Mouse (Mus musculus) neural tube, embryonic 14.5 days (tissue): Measurements from ENCODE around the gene Dclre1b. TPM values are rescaled to one million over a fixed set of nuclear protein-coding genes. Genes with fewer than 3 reads are reported as not detected.

Experiments used
- ATAC-seq: fragments of 200-750 bp; cut with Nextera tagmentation; 2 replicates; pipeline ENCODE4 v1.8.0; 2017; ENCODE audit warnings: low read depth, mild to moderate bottlenecking, moderate TSS enrichment, moderate library complexity
- H3K27ac ChIP-seq: fragments of 300-500 bp; sonication (generic); 2 replicates; pipeline ENCODE4 v1.5.1; 2014; ENCODE audit warnings: low read depth, mild to moderate bottlenecking, control low read depth, low read length, moderate library complexity, mixed read lengths
- H3K27me3 ChIP-seq: fragments of 300-500 bp; sonication (generic); 2 replicates; pipeline ENCODE4 v1.6.1; 2014; ENCODE audit warnings: low read length; ENCODE audit not compliant: control insufficient read depth, insufficient read depth
- H3K36me3 ChIP-seq: fragments of 300-500 bp; sonication (generic); 2 replicates; pipeline ENCODE4 v1.6.1; 2014; ENCODE audit warnings: low read length, mixed read lengths; ENCODE audit not compliant: control insufficient read depth, insufficient read depth
- H3K4me1 ChIP-seq: fragments of 300-500 bp; sonication (generic); 2 replicates; pipeline ENCODE4 v1.6.1; 2014; ENCODE audit warnings: low read length; ENCODE audit not compliant: control insufficient read depth, insufficient read depth
- H3K4me2 ChIP-seq: fragments of 300-500 bp; sonication (generic); 2 replicates; pipeline ENCODE4 v1.6.1; 2014; ENCODE audit warnings: mild to moderate bottlenecking, low read depth, low read length, control low read depth
- H3K4me3 ChIP-seq: fragments of 300-500 bp; sonication (generic); 2 replicates; pipeline ENCODE4 v1.5.1; 2014; ENCODE audit warnings: low read depth, low read length, control low read depth, mixed read lengths
- H3K9ac ChIP-seq: fragments of 300-500 bp; sonication (generic); replicated peaks from 2 replicates; pipeline ENCODE4 v1.6.1; 2014; ENCODE audit warnings: low read depth, mild to moderate bottlenecking, control low read depth, low read length, mixed read lengths
- H3K9me3 ChIP-seq: fragments of 300-500 bp; sonication (generic); 2 replicates; pipeline ENCODE4 v1.6.1; 2016; ENCODE audit warnings: low read length; ENCODE audit not compliant: control insufficient read depth
- WGBS: fragments of 180-500 bp; shearing (Covaris S2); extraction: QIAGEN DNeasy Blood & Tissue Kit; methylation state at CpG from one replicate; pipeline ENCODE4 v1.1.7; 2014; 5-methylcytosine and 5-hydroxymethylcytosine counted together
- polyA plus RNA-seq: library from polyadenylated mRNA; unstranded; fragments of >200 nt; fragmentation: Nextera tagmentation; extraction: Ambion mirVana; gene quantifications from 2 replicates; pipeline ENCODE4 v1.2.1, GENCODE M21; 2014

Dclre1b gene
- polyA plus RNA-seq, 1 experiment from 2014 or later, result 22.6 TPM

DNA sequence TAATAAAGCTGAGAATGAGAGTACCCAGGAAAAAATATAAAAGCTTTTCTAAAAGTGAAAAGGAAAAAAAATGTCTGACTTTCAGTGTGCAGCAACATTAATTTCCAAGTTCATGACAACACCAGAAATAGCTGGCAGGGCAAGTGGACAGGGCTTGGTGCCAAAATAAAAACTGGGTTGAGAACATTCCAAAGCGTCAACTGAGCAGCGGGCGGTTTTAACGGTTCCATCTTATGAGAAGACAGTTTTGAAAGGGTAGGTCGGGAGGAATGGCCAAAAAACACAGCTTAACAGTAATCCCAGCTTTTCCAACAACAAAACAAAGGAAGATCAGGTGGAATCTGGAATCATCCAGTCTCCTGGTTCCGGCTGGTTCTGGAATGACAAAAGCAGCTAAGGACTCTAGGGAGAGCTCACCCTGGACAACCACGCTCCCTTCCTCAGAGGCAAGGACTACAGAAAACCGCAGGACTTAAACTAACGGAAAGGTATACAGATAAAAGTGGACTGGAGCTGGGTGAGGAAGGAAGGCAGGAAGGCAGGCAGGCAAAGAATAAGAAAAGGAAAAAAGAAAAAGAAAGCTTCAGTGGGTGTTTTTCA, 37.6 kb downstream of the Dclre1b start:
- 77% methylated on average over 9 of the region's 9 CpGs for WGBS
- ATAC-seq, result no peak
- Histone ChIP-seq H3K9ac (no peak overlapping the region), H3K9me3 (no peaks in the 10 kb centered on the region), H3K27ac (no peak overlapping the region), H3K27me3 (no peaks in the 10 kb centered on the region), H3K4me1 (no peaks in the 10 kb centered on the region), H3K4me2 (no peak overlapping the region), H3K36me3 (peaks cover 7% of the 10 kb centered on the region), H3K4me3 (no peak overlapping the region)

DNA sequence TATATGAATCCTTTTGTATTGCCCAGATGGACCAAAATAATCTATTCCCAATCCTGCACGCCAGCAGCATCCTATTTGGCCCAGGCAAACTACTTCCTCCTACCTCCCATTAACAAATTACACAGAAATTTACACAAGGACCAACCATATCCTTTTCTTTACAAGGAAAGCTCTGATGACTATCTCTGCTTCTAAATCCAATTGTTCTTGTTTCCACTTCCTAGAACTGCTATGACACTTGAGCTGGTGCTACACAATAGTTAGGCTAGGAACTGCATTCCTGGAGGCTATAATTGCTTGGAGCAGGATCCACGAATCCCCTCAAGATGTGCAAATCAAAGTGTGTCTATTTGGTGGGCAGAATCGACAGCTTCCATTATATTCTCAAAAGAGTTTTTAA, 42.5 kb downstream of the Dclre1b start:
- H3K36me3 ChIP-seq, result peaks cover 24% of the 10 kb centered on the region
- no peak overlapping the region for H3K4me3 ChIP-seq
- H3K27me3 ChIP-seq, result no peaks in the 10 kb centered on the region
- H3K9ac ChIP-seq, result no peak overlapping the region
- no peak overlapping the region for H3K4me2 ChIP-seq
- no peak for ATAC-seq
- no peaks in the 10 kb centered on the region for H3K9me3 ChIP-seq
- 58% methylated on average over 3 of the region's 3 CpGs for WGBS
- H3K27ac ChIP-seq, result no peak overlapping the region
- no peaks in the 10 kb centered on the region for H3K4me1 ChIP-seq

GRCm38 (mm10) chr3:103759261-103759970, 49.8 kb downstream of the Dclre1b start:
- H3K36me3 ChIP-seq, result peaks cover 51% of the 10 kb centered on the region
- H3K4me2 ChIP-seq, result no peak overlapping the region
- no peak overlapping the region for H3K9ac ChIP-seq
- no peak for ATAC-seq
- no peaks in the 10 kb centered on the region for H3K4me1 ChIP-seq
- H3K9me3 ChIP-seq, result no peaks in the 10 kb centered on the region
- no peak overlapping the region for H3K27ac ChIP-seq
- no peaks in the 10 kb centered on the region for H3K27me3 ChIP-seq
- 76% methylated on average over 5 of the region's 5 CpGs for WGBS
- H3K4me3 ChIP-seq, result no peak overlapping the region

DNA sequence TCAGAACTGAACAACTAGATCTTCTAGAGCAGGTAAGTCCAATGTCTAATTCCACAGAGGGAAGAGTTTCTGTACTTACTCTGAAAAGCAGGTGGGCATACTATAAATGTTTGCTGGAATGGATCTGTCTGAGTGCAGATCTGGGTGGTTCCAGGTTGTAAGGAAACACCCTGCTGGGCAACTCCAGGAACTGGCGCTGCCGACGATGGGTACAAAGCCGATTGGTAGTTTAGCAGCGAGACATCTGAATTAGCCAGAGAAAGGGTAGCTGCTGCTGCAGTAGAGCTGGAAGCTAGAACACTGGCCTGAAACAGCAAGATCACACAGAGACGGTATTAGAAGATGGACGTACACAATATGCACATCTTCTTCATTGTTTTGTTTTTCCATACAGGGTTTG, 50.8 kb downstream of the Dclre1b start:
- H3K4me1 ChIP-seq, result no peaks in the 10 kb centered on the region
- no peak overlapping the region for H3K4me3 ChIP-seq
- no peak for ATAC-seq
- H3K36me3 ChIP-seq, result peaks cover 54% of the 10 kb centered on the region
- no peaks in the 10 kb centered on the region for H3K27me3 ChIP-seq
- H3K9ac ChIP-seq, result no peak overlapping the region
- no peaks in the 10 kb centered on the region for H3K9me3 ChIP-seq
- H3K4me2 ChIP-seq, result no peak overlapping the region
- no peak overlapping the region for H3K27ac ChIP-seq
- WGBS, result 65% methylated on average over 7 of the region's 7 CpGs

GRCm38 (mm10) chr3:103756920-103757319, 52.3 kb downstream of the Dclre1b start:
- Histone ChIP-seq H3K4me2 (no peak overlapping the region), H3K9me3 (no peaks in the 10 kb centered on the region)
- WGBS, result 98% methylated on average over 2 of the region's 2 CpGs

GRCm38 (mm10) chr3:103755351-103755750, 53.9 kb downstream of the Dclre1b start:
- 89% methylated on average over 3 of the region's 3 CpGs for WGBS
- no peak overlapping the region for H3K4me2 ChIP-seq
- H3K9me3 ChIP-seq, result no peaks in the 10 kb centered on the region
- H3K27me3 ChIP-seq, result no peaks in the 10 kb centered on the region
- no peak overlapping the region for H3K27ac ChIP-seq
- no peak overlapping the region for H3K9ac ChIP-seq
- no peak for ATAC-seq
- no peaks in the 10 kb centered on the region for H3K4me1 ChIP-seq
- peaks cover 60% of the 10 kb centered on the region for H3K36me3 ChIP-seq
- no peak overlapping the region for H3K4me3 ChIP-seq

More at GRCm38 (mm10) chr3:103756920-103757319, 52.3 kb downstream of the Dclre1b start:
- Histone ChIP-seq H3K27me3 (no peaks in the 10 kb centered on the region), H3K4me1 (no peaks in the 10 kb centered on the region), H3K36me3 (peaks cover 55% of the 10 kb centered on the region), H3K9ac (no peak overlapping the region), H3K27ac (no peak overlapping the region), H3K4me3 (no peak overlapping the region)
- ATAC-seq, result no peak

GRCm38 (mm10) chr3:103751558-103751957, 57.7 kb downstream of the Dclre1b start:
- Histone ChIP-seq H3K4me3 (no peak overlapping the region), H3K9ac (no peak overlapping the region), H3K9me3 (no peaks in the 10 kb centered on the region), H3K4me1 (no peaks in the 10 kb centered on the region), H3K4me2 (no peak overlapping the region), H3K27me3 (no peaks in the 10 kb centered on the region), H3K27ac (no peak overlapping the region), H3K36me3 (peaks cover 62% of the 10 kb centered on the region)
- no peak for ATAC-seq
- 93% methylated on average over 2 of the region's 2 CpGs for WGBS

Other genes starting within 250 kb of the Dclre1b start
- 18.2 and 19.1 TPM in 2 replicates for gene Syt6, start 234.2 kb downstream of the Dclre1b start, polyA plus RNA-seq
- gene Atg4a-ps, start 163.4 kb downstream of the Dclre1b start, polyA plus RNA-seq, result 0.26 TPM in 1 of 2 replicates, not detected in the other
- 3.3 and 15.7 TPM in 2 replicates for gene Olfml3, start 71.4 kb downstream of the Dclre1b start, polyA plus RNA-seq
- not detected in 2 replicates for gene Gm10964, start 70.1 kb downstream of the Dclre1b start, polyA plus RNA-seq
- gene Hipk1, start 17.9 kb downstream of the Dclre1b start, polyA plus RNA-seq, result 17.9 and 18.5 TPM in 2 replicates
- gene Ap4b1, start 76 bp upstream of the Dclre1b start, polyA plus RNA-seq, result 25.1 and 28.2 TPM in 2 replicates
- gene Gm43064, start 129 bp upstream of the Dclre1b start, polyA plus RNA-seq, result 0.25 and 0.46 TPM in 2 replicates
- 0.40 and 0.79 TPM in 2 replicates for gene Bcl2l15, start 23.2 kb upstream of the Dclre1b start, polyA plus RNA-seq
- 0.17 and 0.57 TPM in 2 replicates for gene Ptpn22, start 50.4 kb upstream of the Dclre1b start, polyA plus RNA-seq
- gene Rsbn1, start 104.7 kb upstream of the Dclre1b start, polyA plus RNA-seq, result 24.6 and 28.0 TPM in 2 replicates
- gene Phtf1, start 158.7 kb upstream of the Dclre1b start, polyA plus RNA-seq, result 27.3 and 33.4 TPM in 2 replicates